Mouse (Mus musculus) heart, postnatal 4 days (tissue): ENCODE measurements around the gene Gpr141. TPM values are rescaled to one million over a fixed set of nuclear protein-coding genes. Genes with fewer than 3 reads are reported as not detected.
"Not testable (repeated sequence)": the region's sequence is repeated elsewhere in the genome, so short reads cannot be mapped to it uniquely, and the experiment has no call there.

Source experiments
- DNase-seq: peaks from one replicate; pipeline ENCODE4 v3.0.0; 2021
- total RNA-seq, 2 experiments: library from RNA; stranded (reverse); gene quantifications; 2 replicates each; pipeline ENCODE4 v1.2.3; 2021

Gpr141 gene
- total RNA-seq, result under 1 TPM; 0.14 to 0.17 TPM

DNA sequence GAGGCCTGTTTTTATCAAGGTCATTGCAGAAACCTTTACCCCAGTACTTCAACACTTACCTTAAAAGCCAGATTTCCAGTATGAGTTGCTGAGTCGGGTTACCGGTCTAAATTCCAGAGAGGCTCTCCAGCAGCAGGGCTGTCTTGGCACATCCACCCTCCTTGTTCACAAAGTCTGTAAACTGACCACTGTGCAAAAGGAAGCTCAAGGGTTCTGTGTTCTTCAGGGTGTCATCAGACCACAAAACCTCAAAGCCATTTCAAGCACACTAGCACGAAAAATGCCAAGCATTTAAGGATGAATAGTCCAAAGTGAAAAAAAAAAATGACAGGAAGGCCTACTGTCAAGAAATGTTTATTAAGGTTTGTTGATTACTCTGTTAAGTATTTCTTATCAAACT lies at the start of gene Gpr141:
Gene Gpr141 (minus strand): TSS at position 187 of the 400 bp plus-strand sequence.
- DNase-seq, result no peak

DNA sequence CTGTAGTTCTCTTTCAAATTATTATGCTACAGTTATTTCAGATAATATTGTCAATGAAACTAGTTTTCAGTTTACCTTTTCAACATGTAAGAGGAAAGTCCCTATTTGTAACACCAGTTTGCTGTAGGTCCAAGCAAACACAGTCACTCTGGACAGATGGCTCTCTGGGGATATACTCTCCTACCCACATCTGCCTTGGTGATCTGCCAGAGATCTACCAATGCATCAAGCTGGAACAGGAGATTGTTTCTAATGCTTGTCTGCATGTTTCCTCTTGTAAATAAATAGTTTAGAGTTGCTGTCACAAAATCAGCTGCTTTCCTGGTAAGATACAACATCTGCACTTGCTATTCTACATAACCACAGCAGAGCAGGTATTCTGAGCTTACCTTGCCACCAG lies 40.2 kb upstream of the Gpr141 start:
- DNase-seq, result no peak

DNA sequence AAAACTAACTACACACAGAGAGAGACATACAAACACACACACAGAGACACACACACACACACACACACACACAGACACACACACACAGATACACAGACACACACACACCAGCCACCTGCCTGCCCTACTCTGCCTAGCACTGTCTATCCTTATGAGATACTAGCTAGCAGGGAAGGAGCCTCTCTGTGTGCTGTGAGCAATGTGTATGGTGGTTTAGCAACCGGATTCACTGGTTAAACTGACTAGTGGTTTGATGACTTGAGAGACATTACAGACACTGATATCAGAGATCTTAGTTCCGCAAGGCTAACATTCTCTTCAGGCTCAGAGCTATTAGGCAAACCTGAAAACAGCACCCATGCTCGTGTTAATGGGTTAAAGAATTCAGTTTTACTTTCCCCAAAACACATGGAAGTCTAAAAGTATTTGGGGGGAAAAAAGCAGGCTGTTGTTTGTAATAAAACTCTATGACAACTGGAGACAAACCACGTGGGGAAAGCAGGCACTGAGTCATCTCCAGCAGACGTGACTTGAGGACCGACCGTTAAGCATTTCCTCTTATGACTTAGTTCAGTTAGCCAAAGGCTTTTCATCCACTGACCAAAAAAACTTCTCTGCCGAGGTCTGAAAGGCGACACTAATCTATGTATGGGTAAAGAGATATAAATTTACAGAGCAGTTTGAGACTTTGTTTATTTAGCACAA lies 30.7 kb upstream of the Gpr141 start:
- DNase-seq, result no peak

DNA sequence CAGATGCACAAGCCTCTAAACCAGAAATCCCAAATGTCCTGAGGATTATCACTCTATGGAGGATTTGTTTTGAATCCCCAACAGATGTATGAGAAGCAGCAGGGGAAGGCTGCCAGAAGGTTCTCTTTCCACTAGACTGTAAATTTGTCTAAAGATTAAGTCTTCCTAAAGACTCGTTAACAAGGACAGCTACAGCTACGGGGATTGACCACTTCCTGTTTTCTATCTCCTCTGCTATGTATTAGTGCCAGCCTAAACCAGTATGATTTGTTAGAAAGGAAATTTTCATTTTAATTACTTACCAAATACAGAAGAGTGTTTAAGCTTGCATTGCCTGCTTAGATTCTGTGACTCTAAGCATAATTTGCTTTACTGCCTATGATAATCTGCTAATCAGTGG lies 30.0 kb upstream of the Gpr141 start:
- DNase-seq, result no peak

DNA sequence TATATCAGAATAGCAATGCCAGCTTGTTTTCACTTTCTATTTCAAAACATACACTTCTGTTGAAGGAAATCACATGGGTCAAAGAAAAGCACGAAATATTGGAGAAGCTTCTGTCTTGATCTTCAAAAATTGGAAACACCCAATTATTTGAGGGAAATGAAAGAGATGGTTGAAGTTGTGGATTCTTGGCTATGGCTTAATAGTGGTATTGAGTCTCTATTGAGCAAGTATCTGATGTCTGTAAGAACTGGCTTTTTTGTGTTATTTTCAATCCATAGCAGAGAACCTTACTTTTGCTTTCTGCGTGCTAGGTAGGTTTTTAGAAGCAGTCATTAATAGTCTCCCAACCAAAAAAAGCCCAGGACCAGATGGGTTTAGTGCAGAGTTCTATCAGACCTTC lies 19.4 kb upstream of the Gpr141 start:
- no peak for DNase-seq

DNA sequence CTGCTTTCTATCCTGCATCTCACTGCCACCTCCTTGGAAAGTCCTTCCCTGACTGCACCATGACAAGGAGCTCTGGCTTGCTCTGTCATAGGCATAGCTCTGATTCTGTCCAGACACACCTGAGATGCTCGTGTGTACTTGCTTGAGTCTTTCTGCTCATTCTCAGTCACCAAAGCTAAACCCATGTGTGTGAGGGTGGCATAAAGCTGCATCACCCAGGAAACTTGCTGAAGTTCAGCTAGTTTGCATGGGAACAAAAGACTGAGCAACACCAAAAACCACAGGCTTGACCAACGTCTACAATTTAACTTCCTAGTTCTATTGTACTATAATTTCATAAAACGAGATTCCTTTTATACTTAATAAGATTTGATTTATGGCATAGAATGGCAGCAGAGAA lies 18.6 kb upstream of the Gpr141 start:
- DNase-seq, result no peak

DNA sequence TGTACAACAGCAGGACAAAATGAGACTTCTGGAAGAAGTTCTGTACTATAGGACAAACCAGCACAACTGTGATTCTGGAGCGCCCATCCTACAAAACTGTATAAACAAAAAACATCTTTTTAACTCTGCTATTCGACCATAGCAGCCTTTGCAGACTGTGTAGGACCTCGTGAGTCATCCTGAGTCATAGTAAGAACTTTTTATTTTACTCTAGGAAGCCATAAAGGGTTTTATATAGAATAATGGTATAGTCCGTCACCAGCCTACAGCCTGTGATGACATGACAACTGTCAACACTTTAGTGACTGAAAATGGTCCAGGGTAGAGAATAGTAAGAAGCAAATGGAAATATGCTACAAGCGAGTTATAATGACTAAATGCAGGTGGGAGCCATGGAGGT lies 17.6 kb upstream of the Gpr141 start:
- no peak for DNase-seq

DNA sequence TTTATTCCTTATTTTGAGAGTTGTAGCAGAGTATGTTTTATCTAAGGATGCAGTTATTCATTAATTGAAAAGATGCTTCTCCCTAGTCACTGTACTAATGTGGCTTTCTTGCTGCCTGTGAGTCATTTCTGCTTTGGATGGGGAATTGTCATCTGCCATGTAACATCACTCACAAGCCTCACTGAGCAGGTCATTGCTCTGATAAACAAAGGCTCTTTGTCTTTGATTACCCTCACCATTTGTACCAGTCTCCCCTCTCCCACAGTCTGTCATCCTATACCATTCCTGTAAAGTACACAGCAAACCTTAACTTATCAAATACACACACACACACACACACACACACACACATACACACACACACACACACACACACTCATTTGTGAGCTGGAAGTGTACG lies 16.1 kb upstream of the Gpr141 start:
- DNase-seq, result no peak

DNA sequence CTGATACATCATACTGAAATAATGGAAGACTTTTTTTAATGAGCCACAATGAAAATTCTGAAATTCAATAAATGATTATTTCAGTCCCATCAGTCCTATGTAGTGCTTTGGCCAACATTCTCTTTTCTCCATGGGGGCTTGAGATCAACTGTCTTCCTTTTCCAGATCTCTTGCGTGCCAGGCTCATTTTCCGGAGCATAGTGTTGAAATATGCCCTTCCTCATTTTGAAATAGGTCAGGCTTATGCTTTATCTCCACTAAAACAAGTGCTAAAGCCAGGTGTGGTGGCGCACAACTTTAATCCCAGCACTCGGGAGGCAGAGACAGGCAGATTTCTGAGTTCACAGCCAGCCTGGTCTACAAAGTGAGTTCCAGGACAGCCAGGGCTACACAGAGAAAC lies 6.5 kb upstream of the Gpr141 start:
- DNase-seq, result no peak

DNA sequence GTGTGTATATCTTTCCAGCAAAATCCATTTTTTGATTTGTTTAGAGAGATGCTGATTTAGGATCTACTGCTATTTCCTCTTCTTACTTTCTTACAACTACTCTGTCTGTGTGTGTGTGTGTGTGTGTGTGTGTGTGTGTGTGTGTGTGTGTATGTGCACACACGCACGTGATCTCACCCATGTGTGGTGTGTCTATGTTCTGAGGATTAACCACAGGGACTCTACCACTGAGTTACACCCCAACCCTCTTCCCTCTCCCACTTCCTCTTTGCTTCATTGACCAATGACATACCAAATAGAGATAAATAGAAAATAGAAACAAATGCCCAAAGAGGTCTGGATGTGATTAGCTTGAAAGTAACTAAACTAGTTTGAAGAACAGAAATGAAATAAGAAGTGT lies 4.0 kb upstream of the Gpr141 start:
- no peak for DNase-seq

DNA sequence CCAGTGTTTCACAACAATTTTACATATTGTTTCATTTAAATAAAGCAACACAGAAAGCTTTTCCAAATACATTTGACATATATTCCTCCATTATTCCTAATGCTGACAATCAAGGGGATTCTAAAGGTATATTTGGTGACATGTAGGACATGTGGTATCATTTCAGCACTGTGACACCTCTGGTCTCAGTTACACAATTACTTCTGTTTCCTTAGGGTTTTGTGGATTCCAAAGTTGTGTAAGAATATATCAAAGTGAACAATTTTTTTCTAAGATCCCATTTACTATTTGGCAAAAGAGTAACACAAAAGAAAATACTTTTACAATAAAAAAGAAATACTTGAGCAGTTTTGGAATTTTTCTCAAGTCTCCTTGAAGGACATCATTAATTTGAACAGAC lies 2.4 kb downstream of the Gpr141 start:
- no peak for DNase-seq

DNA sequence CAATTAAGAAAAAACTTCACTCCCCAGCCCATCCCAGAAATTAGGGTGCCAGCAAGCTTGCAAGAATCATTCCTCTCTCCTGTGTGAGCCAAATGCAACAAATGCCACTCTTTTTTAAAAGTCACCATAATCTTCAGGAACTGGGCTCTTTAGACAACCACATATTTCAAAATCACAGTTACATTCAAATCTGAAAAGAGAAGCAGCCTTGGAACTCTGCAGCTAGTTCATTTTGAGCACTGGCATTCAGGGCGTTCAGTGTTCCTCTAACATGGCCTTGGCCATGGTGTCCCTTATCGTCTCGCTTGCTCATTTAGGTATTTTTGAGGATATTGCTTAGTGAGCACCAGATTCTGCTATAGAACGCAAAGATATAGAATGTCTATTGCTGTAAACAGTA lies 4.1 kb downstream of the Gpr141 start:
- DNase-seq, result no peak

DNA sequence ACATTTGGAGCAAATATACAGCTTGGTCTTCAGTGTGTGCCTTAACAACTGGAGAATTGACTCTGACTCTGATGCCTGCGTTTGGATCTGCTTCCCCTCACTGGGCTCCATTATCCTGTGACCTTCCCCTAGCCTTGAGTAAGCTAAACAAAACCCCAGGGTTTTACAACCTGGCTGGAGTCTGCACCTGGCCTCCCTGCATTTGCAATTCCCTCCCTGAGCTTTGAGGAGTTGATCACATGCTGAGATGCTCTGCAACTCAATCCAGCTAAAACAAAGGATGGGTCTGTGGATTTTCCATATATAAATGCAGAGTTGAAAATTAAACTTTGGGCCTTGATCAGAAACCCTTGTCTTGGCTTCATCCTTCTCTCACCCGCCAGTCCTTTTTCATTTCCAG lies 4.8 kb downstream of the Gpr141 start:
- no peak for DNase-seq

DNA sequence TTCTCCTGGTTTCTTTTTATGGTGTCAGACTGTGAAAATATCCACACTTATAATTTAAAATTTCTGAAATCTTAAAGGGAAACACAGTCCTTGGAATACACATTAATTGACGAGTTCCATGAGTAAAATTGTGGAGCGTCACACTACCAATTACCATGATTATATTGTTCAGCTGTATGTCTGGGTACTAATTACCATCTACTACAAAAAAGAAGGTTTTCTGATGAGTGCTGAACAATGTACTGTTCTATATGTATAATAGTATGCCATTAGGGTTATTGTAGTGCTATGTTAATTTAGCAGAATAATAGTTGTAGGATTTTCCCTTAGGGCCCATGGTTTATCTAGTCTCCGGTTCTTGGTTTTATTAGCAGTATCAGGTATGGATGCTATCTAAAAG lies 29.1 kb downstream of the Gpr141 start:
- DNase-seq, result no peak

DNA sequence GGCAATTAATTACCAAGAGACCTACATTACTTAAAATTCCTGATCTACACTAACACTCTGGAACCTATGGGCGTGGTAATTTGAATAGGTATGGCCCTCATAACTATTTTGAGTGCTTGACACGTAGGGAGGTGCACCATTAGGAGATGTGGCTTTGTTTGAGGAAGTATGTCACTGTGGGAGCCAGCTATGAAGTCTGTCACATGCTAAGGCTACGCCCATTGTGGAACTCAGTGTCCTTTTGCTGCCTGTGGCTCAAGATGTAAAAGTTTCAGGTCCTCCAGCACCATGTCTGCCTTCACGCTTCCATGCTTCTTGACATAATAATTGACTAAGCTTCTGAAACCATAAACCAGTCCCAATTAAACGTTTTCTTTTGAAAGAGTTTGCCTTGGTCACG lies 29.6 kb downstream of the Gpr141 start:
- no peak for DNase-seq

DNA sequence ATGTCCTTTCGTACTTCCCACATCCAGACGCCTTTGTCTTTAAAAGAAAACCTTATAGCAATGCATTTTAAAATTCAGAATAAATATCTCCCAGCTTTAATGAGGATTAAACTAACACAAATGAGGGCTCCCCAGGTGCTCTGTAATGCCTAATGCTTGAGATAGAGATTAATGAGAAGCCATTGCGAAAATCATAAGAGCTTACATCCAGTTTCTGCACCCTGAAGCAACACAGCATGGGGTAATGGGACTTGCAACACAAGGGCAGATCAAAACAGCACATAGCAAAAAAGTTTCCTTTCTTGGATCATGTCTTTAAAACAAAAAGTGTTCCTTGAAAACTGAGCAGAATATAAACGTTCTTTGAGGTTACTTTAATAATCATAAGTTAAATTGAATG lies 30.3 kb downstream of the Gpr141 start:
- DNase-seq, result no peak

DNA sequence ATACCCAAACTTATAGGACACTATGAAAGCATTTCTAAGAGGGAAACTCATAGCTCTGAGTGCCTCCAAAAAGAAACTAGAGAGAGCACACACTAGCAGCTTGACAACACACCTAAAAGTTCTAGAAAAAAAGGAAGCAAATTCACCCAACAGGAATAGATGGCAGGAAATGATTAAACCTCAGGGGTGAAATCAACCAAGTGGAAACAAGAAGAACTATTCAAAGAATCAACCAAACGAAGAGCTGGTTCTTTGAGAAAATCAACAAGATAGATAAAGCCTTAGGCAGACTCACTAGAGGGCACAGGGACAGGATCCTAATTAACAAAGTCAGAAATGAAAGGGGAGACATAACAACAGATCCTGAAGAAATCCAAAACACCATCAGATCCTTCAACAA lies 36.1 kb downstream of the Gpr141 start:
- DNase-seq, result not testable (repeated sequence)

DNA sequence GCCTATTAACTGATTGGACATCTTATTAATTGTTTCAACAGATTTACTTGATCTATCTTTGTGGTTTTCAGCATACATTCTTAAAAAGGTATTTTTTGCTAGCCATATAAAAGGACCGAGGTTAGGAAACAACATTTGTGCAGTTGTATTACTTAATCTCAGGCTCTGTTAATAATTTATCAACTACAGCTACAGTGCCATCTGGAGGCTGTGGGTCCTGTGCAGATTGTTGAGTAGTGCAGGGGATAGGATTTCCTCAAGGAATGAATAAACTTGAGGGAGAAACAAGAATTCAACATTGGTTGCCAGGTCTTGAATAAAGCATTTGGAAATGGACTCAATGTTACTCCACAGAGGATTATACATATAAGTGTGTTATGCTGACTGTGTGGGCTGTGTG lies 53.9 kb downstream of the Gpr141 start:
- no peak for DNase-seq

DNA sequence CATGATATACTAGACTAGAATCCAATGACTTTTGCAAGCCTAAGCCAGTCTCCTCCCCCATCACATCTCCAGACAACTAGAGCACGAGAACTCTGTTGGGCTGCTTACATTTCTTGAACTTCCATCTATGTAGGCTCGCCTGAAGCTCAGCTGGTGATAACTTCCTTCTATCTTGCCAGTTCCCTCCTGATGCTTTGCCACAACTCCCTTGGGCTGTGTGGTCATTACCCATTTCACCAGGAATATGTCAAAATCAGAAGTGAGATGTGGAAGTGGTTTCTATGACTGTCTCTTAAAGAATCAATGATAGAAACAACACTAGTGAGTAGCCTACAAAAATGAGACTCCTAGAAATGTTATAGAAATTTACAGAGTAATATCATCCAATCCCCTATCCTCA lies 56.9 kb downstream of the Gpr141 start:
- DNase-seq, result no peak

DNA sequence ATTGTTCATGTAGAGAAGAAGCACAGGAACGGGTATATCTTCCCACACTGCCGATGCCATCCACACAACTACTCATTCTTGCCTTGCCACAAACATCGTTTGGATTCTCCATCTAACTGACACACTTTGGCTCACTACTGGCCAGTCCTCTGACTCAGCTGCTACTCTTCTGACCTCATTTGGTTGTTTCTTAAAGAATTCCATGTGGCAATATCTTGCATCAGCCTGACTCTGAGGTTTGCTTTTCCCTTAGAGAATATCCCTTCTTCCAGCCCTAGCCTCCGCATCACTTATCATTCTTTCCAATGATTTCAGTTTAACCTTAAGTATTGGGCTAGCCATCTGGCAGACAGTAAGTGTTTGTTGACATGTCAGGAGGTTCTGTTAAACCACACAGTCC lies 59.8 kb downstream of the Gpr141 start:
- no peak for DNase-seq

DNA sequence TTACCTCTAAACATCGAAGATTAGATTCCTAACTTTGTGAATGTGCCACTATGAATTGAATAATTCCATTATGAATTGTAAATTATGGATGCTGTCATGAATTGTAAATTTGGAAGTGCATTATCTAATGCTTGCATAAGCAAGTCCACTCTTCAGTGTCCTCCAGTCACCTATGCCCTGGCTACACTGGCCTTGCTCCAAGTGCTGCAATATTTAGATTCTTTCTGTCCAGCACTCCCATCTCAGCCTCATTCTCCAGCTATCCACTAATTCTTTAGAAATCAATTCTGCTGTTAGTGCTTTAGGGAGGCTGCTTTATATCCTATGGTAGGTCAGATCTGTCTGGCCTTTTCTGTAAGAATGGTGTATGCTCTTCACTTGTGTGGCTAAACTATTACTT lies 60.8 kb downstream of the Gpr141 start:
- DNase-seq, result no peak

DNA sequence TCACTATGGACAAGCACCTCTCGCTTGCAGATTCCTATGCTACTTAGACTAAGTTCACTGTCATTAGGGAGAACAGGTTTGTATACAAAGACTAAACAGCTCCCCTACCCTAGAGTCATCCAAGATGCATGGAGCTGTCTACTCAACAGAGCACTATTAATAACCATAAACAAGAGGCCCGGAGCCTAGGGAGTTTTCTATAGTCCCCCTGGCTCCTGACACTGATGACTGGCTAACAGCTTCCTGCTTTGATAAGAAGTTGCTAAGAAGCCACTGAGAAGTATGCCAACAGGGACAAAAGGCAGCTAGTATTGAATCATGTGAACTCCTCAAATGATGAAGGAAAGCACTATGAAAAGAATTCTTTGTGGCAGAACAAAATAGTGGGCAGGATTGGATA lies 78.3 kb downstream of the Gpr141 start:
- peak; percentile 7 for DNase-seq

DNA sequence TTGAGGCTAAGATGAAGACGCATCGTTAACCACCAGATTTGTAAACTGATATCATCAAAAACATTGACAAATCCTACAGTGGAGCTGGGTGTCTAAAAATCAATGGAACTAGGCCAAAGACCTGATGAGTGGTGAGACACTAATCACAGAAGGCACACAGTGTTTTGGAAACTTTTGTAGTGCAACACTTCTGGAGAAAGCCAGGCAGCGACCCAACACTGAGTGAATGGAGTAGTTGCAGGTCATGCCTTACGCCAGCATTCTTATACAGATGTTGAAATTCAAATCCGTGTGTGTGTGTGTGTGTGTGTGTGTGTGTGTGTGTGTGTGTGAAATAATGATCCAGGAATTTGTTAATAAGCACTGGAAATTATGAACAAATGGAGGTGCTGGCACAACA lies 79.5 kb downstream of the Gpr141 start:
- peak; percentile 20 for DNase-seq

DNA sequence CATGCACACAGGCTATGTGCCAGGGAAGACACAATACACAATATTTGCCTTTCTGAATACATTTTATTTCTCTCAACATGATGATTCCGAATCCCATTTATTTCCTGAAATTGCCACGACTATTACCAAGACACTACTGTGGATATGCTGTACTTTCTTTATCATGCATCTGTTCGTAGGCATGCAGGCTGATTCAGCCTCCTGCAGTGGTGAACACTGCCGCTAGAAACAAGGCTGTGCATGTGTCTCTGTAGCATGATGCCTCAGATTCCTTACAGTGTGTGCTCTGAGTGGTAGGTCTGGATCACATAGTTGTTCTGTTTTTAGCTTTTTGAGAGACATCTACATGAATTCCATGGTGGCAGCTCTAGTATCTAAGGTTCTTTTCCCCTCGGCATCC lies 89.5 kb downstream of the Gpr141 start:
- no peak for DNase-seq

DNA sequence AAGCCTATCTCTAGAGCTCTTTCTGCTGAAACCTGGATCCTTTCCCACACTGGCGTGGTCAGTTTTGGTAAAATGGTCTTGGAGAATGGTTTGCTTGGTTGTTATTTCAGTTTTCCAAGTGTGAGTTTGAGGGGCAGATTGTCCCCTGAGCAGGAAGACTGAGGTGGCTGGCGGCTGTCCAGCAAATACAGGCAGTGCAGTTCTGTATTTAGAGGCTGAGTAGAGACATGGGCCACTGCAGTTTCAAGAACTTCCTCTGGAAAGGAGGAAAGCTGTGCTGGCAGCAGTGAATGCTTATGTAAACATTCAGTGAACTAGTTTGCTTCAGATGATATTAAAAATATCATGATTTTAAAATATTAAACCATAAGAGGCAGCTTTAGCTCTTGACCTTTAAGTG lies 93.2 kb downstream of the Gpr141 start:
- DNase-seq, result peak; percentile 11
